In genomic region chr11:61119996-61120583, GRCm38 (mm10) we compare ENCODE assay signal across 19 mouse cellular contexts. TPM values are rescaled to one million over a fixed set of nuclear protein-coding genes. Genes with fewer than 3 reads are reported as not detected.
DNase-seq lines count a peak whose midpoint lies in the region; TF ChIP-seq lines count a peak whose summit lies in the region.
"Had no signal": no experiment of that assay in that cellular context is flagged by ENCODE, and none has a peak within 500 bp of the region (broad histone marks: within the 10 kb centered on the region; RNA-seq: fewer than 3 reads in every experiment).

No protein-coding gene starts in this region.

- peak; percentile 21 for DNase-seq in adrenal gland, postnatal 25 days
- DNase-seq in adrenal gland, adult 8-10 months: no peak
- DNase-seq in NIH3T3 (ENCODE audit: low read depth): peak; percentile 65
- no peak for DNase-seq in kidney, postnatal 36 days
- DNase-seq in heart, postnatal 4 days: no peak
- DNase-seq in kidney, postnatal 25 days: no peak
- DNase-seq: cerebellum, adult 18-20 months; cerebellum, adult 9-11 months; cerebellum, postnatal 36 days; forebrain, postnatal 0 days; gastrocnemius, adult 2 months; gastrocnemius, postnatal 25 days; kidney, adult 8-10 months had no signal

- no peaks in the 10 kb centered on the region for H3K36me3 ChIP-seq in C2C12 (ENCODE audit: control insufficient read depth, insufficient read depth)
- H3K36me3 ChIP-seq in myocyte (ENCODE audit: control insufficient read depth, insufficient read depth): no peaks in the 10 kb centered on the region
- H3K36me3 ChIP-seq: embryonic facial prominence, embryonic 13.5 days; heart, embryonic 12.5 days; hindbrain, embryonic 15.5 days had no signal

- H3K4me2 ChIP-seq in myocyte (ENCODE audit: low read depth): peak overlapping the region; percentile 39
- H3K4me2 ChIP-seq: embryonic facial prominence, embryonic 13.5 days; forebrain, embryonic 13.5 days; heart, embryonic 12.5 days; hindbrain, embryonic 15.5 days had no signal

- H3K4me3 ChIP-seq in C2C12 (ENCODE audit: insufficient read depth, poor library complexity, severe bottlenecking) (no peak overlapping the region), myocyte (no peak overlapping the region)
- H3K4me3 ChIP-seq: embryonic facial prominence, embryonic 13.5 days; forebrain, embryonic 13.5 days; gastrocnemius, adult 2 months; heart, embryonic 12.5 days; hindbrain, embryonic 15.5 days had no signal

- H3K79me3 ChIP-seq in C2C12 (ENCODE audit: low read depth): no peaks in the 10 kb centered on the region

- H3K79me2 ChIP-seq in C2C12 (ENCODE audit: control insufficient read depth, insufficient read depth) (no peaks in the 10 kb centered on the region), myocyte (ENCODE audit: control insufficient read depth, insufficient read depth) (no peaks in the 10 kb centered on the region)

- no peak for TF ChIP-seq POLR2A in myocyte (IDR thresholded peaks at IDR 0.05; ENCODE audit: insufficient read length, low read depth)

- no peak for TF ChIP-seq CTCF in C2C12 (IDR thresholded peaks at IDR 0.05; ENCODE audit: control insufficient read depth, insufficient read depth, insufficient read length)

- no peaks in the 10 kb centered on the region for H3K27me3 ChIP-seq in C2C12 (ENCODE audit: control insufficient read depth, insufficient read depth, insufficient read length)
- H3K27me3 ChIP-seq in myocyte (ENCODE audit: control insufficient read depth, insufficient read depth, insufficient read length): no peaks in the 10 kb centered on the region
- H3K27me3 ChIP-seq: embryonic facial prominence, embryonic 13.5 days; forebrain, embryonic 13.5 days; heart, embryonic 12.5 days; hindbrain, embryonic 15.5 days had no signal

- no peak overlapping the region for H3ac ChIP-seq in C2C12 (ENCODE audit: control insufficient read depth, insufficient read length, low read depth)
- H3ac ChIP-seq in myocyte (ENCODE audit: control insufficient read depth, insufficient read length): no peak overlapping the region

TF ChIP-seq in C2C12, 6 proteins besides CTCF, POLR2A, EP300 and RAD21:
- TF ChIP-seq FOSL1 (IDR thresholded peaks at IDR 0.05; ENCODE audit: insufficient read depth, low read length, poor library complexity, severe bottlenecking) (peak; percentile 59), MAX (IDR thresholded peaks at IDR 0.05) (no peak), MYOD1 (IDR thresholded peaks at IDR 0.05; ENCODE audit: control insufficient read depth, insufficient read length, low read depth) (no peak)
TF ChIP-seq in C2C12: peak in this region for 1.

TF ChIP-seq in myocyte, 11 proteins besides CTCF, POLR2A, EP300 and RAD21:
- TF ChIP-seq MAX (IDR thresholded peaks at IDR 0.05; ENCODE audit: low read depth): no peak
- no peak for TF ChIP-seq TCF3 (IDR thresholded peaks at IDR 0.05; ENCODE audit: insufficient read length, low read depth)
- no peak for TF ChIP-seq SRF (IDR thresholded peaks at IDR 0.05; ENCODE audit: control insufficient read depth, insufficient read length, low read depth)
- no peak for TF ChIP-seq MYOG (IDR thresholded peaks at IDR 0.05; ENCODE audit: control insufficient read depth in 1 of 3, insufficient read depth in 1 of 3, insufficient read length in 2 of 3, low read depth in 2 of 3)
- no peak for TF ChIP-seq TCF12 (IDR thresholded peaks at IDR 0.05; ENCODE audit: insufficient read depth, poor library complexity, severe bottlenecking)
- TF ChIP-seq POLR2AphosphoS2 (IDR thresholded peaks at IDR 0.05; ENCODE audit: insufficient read length, low read depth): no peak
- TF ChIP-seq USF1 (IDR thresholded peaks at IDR 0.05; ENCODE audit: low read depth): no peak
- TF ChIP-seq MYOD1 (IDR thresholded peaks at IDR 0.05; ENCODE audit: control insufficient read depth in 1 of 3, insufficient read length in 2 of 3, low read depth in 2 of 3): no peak
- TF ChIP-seq REST (IDR thresholded peaks at IDR 0.05; ENCODE audit: insufficient read depth, insufficient read length): no peak
- no peak for TF ChIP-seq E2F4 (IDR thresholded peaks at IDR 0.05; ENCODE audit: insufficient read depth)

RNA-seq across cellular contexts. Expression of gene Tnfrsf13b, which starts 6.5 kb away (rescaled TPM):
- 0.43 TPM in 1 of 2 replicates, not detected in the other for total RNA-seq in adrenal gland, postnatal 25 days (2021)
- total RNA-seq in adrenal gland, adult 8-10 months (2022): 1 to 10 TPM in 2 of 4 experiments, under 1 TPM in 2; 0.17 to 2.2 (median 0.84) TPM
- polyA plus RNA-seq in C2C12 (2012; fragmentation: generic; extraction: Trizol) (not detected), myocyte (2012; fragmentation: generic; extraction: Trizol) (0.04 TPM)
- 1 to 10 TPM in 1 of 2 experiments, under 1 TPM in 1; 0.90 to 1.0 TPM for total RNA-seq in heart, postnatal 4 days (2021)

RNA-seq across cellular contexts. Expression of gene Usp22, which starts 54.8 kb away (rescaled TPM):
- 68.9 and 103 TPM in 2 replicates for total RNA-seq in adrenal gland, postnatal 25 days (2021)
- 10 to 100 TPM; 81.5 to 98.0 (median 85.4) TPM for total RNA-seq in adrenal gland, adult 8-10 months (2022)
- polyA plus RNA-seq in C2C12 (2012; fragmentation: generic; extraction: Trizol) (42.6 TPM), myocyte (2012; fragmentation: generic; extraction: Trizol) (58.8 TPM)
- 10 to 100 TPM; 65.6 to 69.4 TPM for total RNA-seq in heart, postnatal 4 days (2021)

Comparison
In these comparisons a context has a peak if more than half of its experiments do, and no peak if none do; other contexts are left out.
1. DNase-seq: peak in adrenal gland, postnatal 25 days (single experiment) and NIH3T3 (single experiment); none in adrenal gland, adult 8-10 months (single experiment), kidney, postnatal 36 days (0 of 2), heart, postnatal 4 days (single experiment) and kidney, postnatal 25 days (0 of 2).